34 mouse cellular contexts compared by ENCODE assay signal in genomic region chr1:25815491-25815890, GRCm38 (mm10). TPM values are rescaled to one million over a fixed set of nuclear protein-coding genes. Genes with fewer than 3 reads are reported as not detected.
"Had no signal": no experiment of that assay in that cellular context is flagged by ENCODE, and none has a peak within 500 bp of the region (broad histone marks: within the 10 kb centered on the region; RNA-seq: fewer than 3 reads in every experiment).

No protein-coding gene starts in this region.

- H3K4me1 ChIP-seq: limb, embryonic 12.5 days; limb, embryonic 13.5 days; limb, embryonic 15.5 days; liver, embryonic 12.5 days; liver, embryonic 13.5 days; liver, embryonic 15.5 days; lung, embryonic 15.5 days; megakaryocyte, embryonic 14.5 days; midbrain, embryonic 10.5 days; midbrain, embryonic 12.5 days; midbrain, embryonic 13.5 days; midbrain, embryonic 15.5 days; neural tube, embryonic 12.5 days had no signal

- H3K4me2 ChIP-seq: limb, embryonic 12.5 days; limb, embryonic 13.5 days; limb, embryonic 15.5 days; liver, embryonic 11.5 days; liver, embryonic 12.5 days; liver, embryonic 13.5 days; liver, embryonic 15.5 days; lung, embryonic 14.5 days; lung, embryonic 15.5 days; midbrain, embryonic 11.5 days; midbrain, embryonic 12.5 days; midbrain, embryonic 13.5 days; midbrain, embryonic 15.5 days; neural tube, embryonic 12.5 days; neural tube, embryonic 13.5 days had no signal

- H3K4me3 ChIP-seq: limb, embryonic 12.5 days; limb, embryonic 13.5 days; limb, embryonic 15.5 days; liver, embryonic 12.5 days; liver, embryonic 13.5 days; liver, embryonic 15.5 days; lung, embryonic 15.5 days; megakaryocyte, embryonic 14.5 days; midbrain, embryonic 10.5 days; midbrain, embryonic 12.5 days; midbrain, embryonic 13.5 days; midbrain, embryonic 15.5 days; myocyte; neural tube, embryonic 12.5 days; neural tube, embryonic 13.5 days had no signal

- H3K36me3 ChIP-seq: limb, embryonic 12.5 days; limb, embryonic 13.5 days; limb, embryonic 15.5 days; liver, embryonic 12.5 days; liver, embryonic 13.5 days; liver, embryonic 15.5 days; lung, embryonic 15.5 days; midbrain, embryonic 12.5 days; midbrain, embryonic 13.5 days; midbrain, embryonic 15.5 days; neural tube, embryonic 12.5 days; neural tube, embryonic 13.5 days had no signal

- ATAC-seq: liver, embryonic 12.5 days; liver, postnatal 0 days; lung, postnatal 0 days; midbrain, embryonic 13.5 days; midbrain, embryonic 15.5 days; midbrain, embryonic 16.5 days had no signal

- DNase-seq: left cerebral cortex, postnatal 4 days; liver; liver, embryonic 13.5 days; liver, postnatal 0 days; lung, adult 18-20 months; lung, adult 2 months; lung, embryonic 14.5 days; lung, postnatal 10 days; lung, postnatal 14 days; lung, postnatal 36 days; lung, postnatal 4 days; midbrain, embryonic 14.5 days had no signal

- H3K27ac ChIP-seq: limb, embryonic 12.5 days; limb, embryonic 13.5 days; limb, embryonic 15.5 days; liver, embryonic 12.5 days; liver, embryonic 13.5 days; liver, embryonic 14.5 days; liver, embryonic 15.5 days; lung, embryonic 15.5 days; macrophage; midbrain, embryonic 10.5 days; midbrain, embryonic 12.5 days; midbrain, embryonic 13.5 days; midbrain, embryonic 15.5 days; neural tube, embryonic 12.5 days; neural tube, embryonic 13.5 days had no signal

- H3K9ac ChIP-seq: limb, embryonic 12.5 days; limb, embryonic 13.5 days; limb, embryonic 15.5 days; liver, embryonic 12.5 days; liver, embryonic 13.5 days; liver, embryonic 14.5 days; liver, embryonic 15.5 days; liver, postnatal 0 days; lung, embryonic 14.5 days; lung, embryonic 15.5 days; midbrain, embryonic 12.5 days; midbrain, embryonic 13.5 days; midbrain, embryonic 15.5 days; neural tube, embryonic 12.5 days; neural tube, embryonic 13.5 days had no signal

- H3K9me3 ChIP-seq: limb, embryonic 12.5 days; limb, embryonic 13.5 days; limb, embryonic 15.5 days; liver, embryonic 12.5 days; liver, embryonic 13.5 days; liver, embryonic 15.5 days; lung, embryonic 15.5 days; megakaryocyte, embryonic 14.5 days; midbrain, embryonic 10.5 days; midbrain, embryonic 12.5 days; midbrain, embryonic 13.5 days; midbrain, embryonic 15.5 days; neural tube, embryonic 12.5 days; neural tube, embryonic 13.5 days had no signal

- H3K27me3 ChIP-seq: limb, embryonic 12.5 days; limb, embryonic 13.5 days; limb, embryonic 15.5 days; liver, embryonic 12.5 days; liver, embryonic 13.5 days; liver, embryonic 15.5 days; lung, embryonic 15.5 days; megakaryocyte, embryonic 14.5 days; midbrain, embryonic 12.5 days; midbrain, embryonic 13.5 days; midbrain, embryonic 15.5 days; neural tube, embryonic 12.5 days; neural tube, embryonic 13.5 days had no signal

RNA-seq across cellular contexts. Expression of gene Adgrb3, which starts 14.0 kb away (rescaled TPM):
- polyA plus RNA-seq: liver, adult 2 months; liver, embryonic 16.5 days; liver, postnatal 0 days; lung, adult 2 months; macrophage; myocyte had no signal
